1 mouse cellular context compared by ENCODE assay signal in the genomic region with DNA sequence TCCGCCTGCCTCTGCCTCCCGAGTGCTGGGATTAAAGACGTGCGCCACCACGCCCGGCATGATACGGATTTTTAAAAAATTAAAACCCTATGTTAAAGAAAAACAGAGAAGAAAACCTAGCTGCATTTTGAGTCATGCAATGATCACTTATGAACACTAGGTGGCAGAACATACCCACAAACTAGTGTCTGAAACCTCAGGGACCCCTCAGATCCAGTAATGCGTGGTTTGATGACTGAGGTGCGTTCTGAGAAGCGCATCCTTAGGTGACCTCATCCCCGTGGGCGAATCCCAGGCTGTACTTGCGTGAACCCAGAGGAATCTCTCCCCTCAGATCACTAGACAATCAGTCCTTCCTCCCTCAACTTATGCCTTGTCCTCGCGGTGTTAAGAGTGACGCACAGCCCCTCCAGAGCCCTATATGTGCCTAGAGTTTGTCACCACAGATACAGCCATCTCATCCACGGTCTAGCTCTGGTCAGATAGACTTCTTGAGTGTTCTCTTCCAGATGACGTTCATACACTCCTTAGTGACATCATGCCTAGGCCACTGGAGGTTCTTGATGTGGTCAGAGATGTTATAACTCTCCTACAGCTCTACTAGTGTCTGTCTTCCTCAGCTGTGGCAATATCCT.
A peak's percentile ranks its signal among the peaks of the same experiment; 100 is the strongest.
TF ChIP-seq lines count a peak whose summit lies in the region.

No protein-coding gene starts in this region.

TF ChIP-seq in MEL, 35 proteins besides CTCF, POLR2A, EP300 and RAD21:
- TF ChIP-seq UBTF (IDR thresholded peaks at IDR 0.05; ENCODE audit: borderline replicate concordance, insufficient read depth, low read depth, low read length) (no peak), HCFC1 (IDR thresholded peaks at IDR 0.05; ENCODE audit: low read depth, low read length) (no peak), SIN3A (IDR thresholded peaks at IDR 0.05; ENCODE audit: low read length) (peak; percentile 30; the same call in 1 of the 2 replicates), TBP (IDR thresholded peaks at IDR 0.05; ENCODE audit: low read depth, low read length) (peak; percentile 78), SMC3 (IDR thresholded peaks at IDR 0.05; ENCODE audit: low read depth, low read length) (peak; percentile 75), MYC (IDR thresholded peaks at IDR 0.05; ENCODE audit: low read depth, low read length) (0 out of 2 replicates have a peak, but pooled peaks have one; percentile 30), ZC3H11A (IDR thresholded peaks at IDR 0.05; ENCODE audit: low read depth, low read length) (peak; percentile 73)
